Mouse (Mus musculus) bone marrow macrophage, adult 2 months (primary cell): Measurements from ENCODE around the gene Slc16a3. TPM values are rescaled to one million over a fixed set of nuclear protein-coding genes. Genes with fewer than 3 reads are reported as not detected.

Experiments used
- H3K27ac ChIP-seq: 2 replicates; pipeline ENCODE4 v1.5.1; 2012; ENCODE audit warnings: low read depth, low read length; ENCODE audit not compliant: insufficient read depth
- H3K4me1 ChIP-seq: 2 replicates; pipeline ENCODE4 v1.6.1; 2012; ENCODE audit warnings: low read length; ENCODE audit not compliant: control insufficient read depth, insufficient read depth
- H3K4me3 ChIP-seq: 2 replicates; pipeline ENCODE4 v1.5.1; 2012; ENCODE audit warnings: mild to moderate bottlenecking, low read length, moderate library complexity; ENCODE audit not compliant: insufficient read depth
- CTCF ChIP-seq: IDR thresholded peaks from 2 replicates; pipeline ENCODE4 v1.5.1; 2012; ENCODE audit warnings: low read depth, mild to moderate bottlenecking, low read length, moderate library complexity
- POLR2A ChIP-seq: IDR thresholded peaks from 2 replicates; pipeline ENCODE4 v1.6.1; 2012; ENCODE audit warnings: mild to moderate bottlenecking, low read depth, low read length, borderline replicate concordance
- polyA plus RNA-seq: library from polyadenylated mRNA; stranded (reverse); fragments of >200 nt; gene quantifications from 2 replicates; pipeline ENCODE4 v1.2.4, GENCODE M21; 2012; ENCODE audit not compliant: missing spikeins, insufficient read depth, insufficient read length

The Slc16a3 gene
- polyA plus RNA-seq, 1 experiment = 45.2 TPM

GRCm38 (mm10) chr11:120945926-120946325 is 2.4 kb upstream of the Slc16a3 start:
- Histone ChIP-seq H3K4me3 (no peak overlapping the region), H3K27ac (no peak overlapping the region), H3K4me1 (peaks cover 17% of the 10 kb centered on the region)
- TF ChIP-seq POLR2A = no peak
- no peak for TF ChIP-seq CTCF

- peak overlapping the region; percentile 61 for H3K4me3 ChIP-seq
- H3K27ac ChIP-seq = no peak overlapping the region
- H3K4me1 ChIP-seq = peaks cover 23% of the 10 kb centered on the region
- no peak for TF ChIP-seq POLR2A
- TF ChIP-seq CTCF = no peak
Measured at GRCm38 (mm10) chr11:120948861-120949851, 876 bp downstream of the Slc16a3 start.

- Histone ChIP-seq H3K27ac (no peak overlapping the region), H3K4me3 (peak overlapping the region; percentile 61), H3K4me1 (peaks cover 23% of the 10 kb centered on the region)
- TF ChIP-seq POLR2A (no peak), CTCF (no peak)
Measured at GRCm38 (mm10) chr11:120949863-120950262, 1.6 kb downstream of the Slc16a3 start.

- H3K27ac ChIP-seq = no peak overlapping the region; the same call in 1 of the 2 replicates
- peaks cover 23% of the 10 kb centered on the region for H3K4me1 ChIP-seq
- no peak for TF ChIP-seq POLR2A
- no peak for TF ChIP-seq CTCF
- H3K4me3 ChIP-seq = peak overlapping the region; percentile 61
Measured at GRCm38 (mm10) chr11:120950281-120951202, 2.3 kb downstream of the Slc16a3 start.

- H3K4me3 ChIP-seq = peak overlapping the region; percentile 43
Measured at GRCm38 (mm10) chr11:120951237-120951636, 3.0 kb downstream of the Slc16a3 start.

GRCm38 (mm10) chr11:120951731-120952730 is 3.8 kb downstream of the Slc16a3 start:
- no peak overlapping the region for H3K4me3 ChIP-seq
- TF ChIP-seq POLR2A (no peak), CTCF (no peak)
- H3K4me1 ChIP-seq = peaks cover 27% of the 10 kb centered on the region
- no peak overlapping the region for H3K27ac ChIP-seq

More at GRCm38 (mm10) chr11:120951237-120951636, 3.0 kb downstream of the Slc16a3 start:
- peaks cover 23% of the 10 kb centered on the region for H3K4me1 ChIP-seq
- TF ChIP-seq CTCF = no peak
- no peak for TF ChIP-seq POLR2A
- H3K27ac ChIP-seq = no peak overlapping the region

- no peak for TF ChIP-seq CTCF
- TF ChIP-seq POLR2A = no peak
- Histone ChIP-seq H3K4me3 (no peak overlapping the region), H3K27ac (no peak overlapping the region), H3K4me1 (peaks cover 40% of the 10 kb centered on the region)
Measured at GRCm38 (mm10) chr11:120954936-120955335, 6.7 kb downstream of the Slc16a3 start.

GRCm38 (mm10) chr11:120955701-120956100 is 7.4 kb downstream of the Slc16a3 start:
- no peak for TF ChIP-seq CTCF
- no peak for TF ChIP-seq POLR2A
- peaks cover 40% of the 10 kb centered on the region for H3K4me1 ChIP-seq
- no peak overlapping the region for H3K27ac ChIP-seq
- H3K4me3 ChIP-seq = no peak overlapping the region

GRCm38 (mm10) chr11:120957052-120957451 is 8.8 kb downstream of the Slc16a3 start:
- H3K27ac ChIP-seq = no peak overlapping the region; the same call in 1 of the 2 replicates
- no peak for TF ChIP-seq POLR2A
- peaks cover 33% of the 10 kb centered on the region for H3K4me1 ChIP-seq
- no peak overlapping the region for H3K4me3 ChIP-seq
